Mouse (Mus musculus) erythroblast, embryonic 14.5 days (primary cell): ENCODE results near the gene Rbck1.

ENCODE experiments used
- GATA1 ChIP-seq: IDR thresholded peaks from 2 replicates; pipeline ENCODE4 v1.6.1; 2012; ENCODE audit warnings: low read length, inconsistent platforms, mixed read lengths
- TAL1 ChIP-seq: IDR thresholded peaks from 3 replicates; pipeline ENCODE4 v1.6.1; 2012; ENCODE audit warnings: low read length, inconsistent platforms, mixed read lengths

DNA sequence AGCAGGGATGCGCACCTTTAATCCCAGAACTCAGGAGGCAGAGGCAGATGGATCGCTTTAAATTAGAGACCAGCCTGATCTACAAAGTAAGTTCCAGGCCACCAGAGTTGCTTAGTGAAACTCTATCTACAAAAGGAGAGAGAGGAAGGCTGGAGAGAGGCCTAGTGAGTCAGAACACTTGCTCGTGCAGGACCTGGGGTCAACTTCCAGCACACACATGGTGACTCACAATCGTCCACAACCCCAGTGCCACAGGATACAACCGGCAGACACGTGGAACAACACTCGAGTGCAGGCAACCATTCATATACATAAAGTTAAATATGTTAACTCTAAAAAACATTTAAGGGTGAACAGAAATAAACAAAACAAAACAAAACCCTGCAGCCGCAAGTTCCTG, 5.8 kb downstream of the Rbck1 start:
- TF ChIP-seq GATA1 (no peak), TAL1 (no peak)
